Mouse (Mus musculus) bone marrow, adult 2 months (tissue): ENCODE results near the gene Saa1. TPM values are rescaled to one million over a fixed set of nuclear protein-coding genes. Genes with fewer than 3 reads are reported as not detected.
A peak's percentile ranks its signal among the peaks of the same experiment; 100 is the strongest.
"Not testable (repeated sequence)": the region's sequence is repeated elsewhere in the genome, so short reads cannot be mapped to it uniquely, and the experiment has no call there.

Source experiments
- H3K27ac ChIP-seq: fragments of 200-500 bp; 2 replicates; pipeline ENCODE4 v1.5.1; 2012; ENCODE audit warnings: low read depth, mild to moderate bottlenecking, control low read depth, inconsistent platforms, low read length; ENCODE audit not compliant: control insufficient read depth, poor library complexity, insufficient read depth
- H3K4me1 ChIP-seq: fragments of 200-500 bp; 2 replicates; pipeline ENCODE4 v1.6.1; 2011; ENCODE audit warnings: low read length; ENCODE audit not compliant: control insufficient read depth, insufficient read depth
- H3K4me3 ChIP-seq: fragments of 200-500 bp; replicated peaks from 2 replicates; pipeline ENCODE3; 2011; ENCODE audit warnings: mild to moderate bottlenecking, low read depth, low read length, control low read depth; ENCODE audit not compliant: control insufficient read depth
- CTCF ChIP-seq: fragments of 200-500 bp; IDR thresholded peaks from 2 replicates; pipeline ENCODE4 v1.5.1; 2011; ENCODE audit warnings: low read length, control low read depth; ENCODE audit not compliant: control insufficient read depth, insufficient read depth
- POLR2A ChIP-seq: fragments of 200-500 bp; IDR thresholded peaks from 2 replicates; pipeline ENCODE4 v1.6.1; 2011; ENCODE audit warnings: low read depth, mild to moderate bottlenecking, control low read depth, low read length, borderline replicate concordance; ENCODE audit not compliant: control insufficient read depth
- WGBS: fragments of 180-500 bp; shearing (Covaris S2); methylation state at CpG from one replicate; pipeline ENCODE4 v1.1.7; 2018; 5-methylcytosine and 5-hydroxymethylcytosine counted together
- polyA plus RNA-seq: library from polyadenylated mRNA; stranded (reverse); fragments of >200 nt; gene quantifications from 2 replicates; pipeline ENCODE4 v1.2.4, GENCODE M21; 2011; ENCODE audit warnings: low replicate concordance; ENCODE audit not compliant: missing spikeins, insufficient read depth, insufficient read length

Saa1 gene
- polyA plus RNA-seq, result not detected in 2 replicates

DNA sequence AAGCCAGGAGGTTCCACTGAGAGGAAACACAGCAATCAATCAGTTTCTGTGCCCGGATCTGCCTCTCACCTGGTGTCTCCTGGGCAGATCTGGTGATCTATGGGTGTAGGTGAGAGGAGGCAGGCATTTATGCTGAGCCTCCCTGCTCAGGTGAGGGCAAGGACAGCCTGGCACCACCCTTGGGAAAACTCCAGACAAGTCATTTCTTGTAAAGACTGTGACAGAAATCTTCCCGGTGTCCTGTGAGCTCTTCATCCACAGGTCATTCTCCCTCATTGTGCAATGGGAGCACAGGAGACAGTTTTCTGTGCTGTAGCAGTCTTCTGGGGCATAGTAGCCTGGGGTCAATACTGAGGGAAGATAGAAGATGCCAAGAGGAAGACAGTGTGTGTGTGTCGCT lies at the start of gene Saa1:
TSS of gene Saa1 (minus strand) at position 101 of the 400 bp plus-strand sequence.
- not testable (repeated sequence) for H3K4me1 ChIP-seq, H3K27ac ChIP-seq, H3K4me3 ChIP-seq
- 56% methylated on average over 3 of the region's 3 CpGs for WGBS

- 56% methylated on average over 5 of the region's 5 CpGs for WGBS
- Histone ChIP-seq H3K4me1 (peaks cover 2% of the 10 kb centered on the region; the same call in 1 of the 2 replicates), H3K27ac (no peak overlapping the region), H3K4me3 (no peak overlapping the region)
- TF ChIP-seq POLR2A, result no peak
- TF ChIP-seq CTCF, result no peak
Measured at GRCm38 (mm10) chr7:46789177-46789849, 46.5 kb upstream of the Saa1 start.

DNA sequence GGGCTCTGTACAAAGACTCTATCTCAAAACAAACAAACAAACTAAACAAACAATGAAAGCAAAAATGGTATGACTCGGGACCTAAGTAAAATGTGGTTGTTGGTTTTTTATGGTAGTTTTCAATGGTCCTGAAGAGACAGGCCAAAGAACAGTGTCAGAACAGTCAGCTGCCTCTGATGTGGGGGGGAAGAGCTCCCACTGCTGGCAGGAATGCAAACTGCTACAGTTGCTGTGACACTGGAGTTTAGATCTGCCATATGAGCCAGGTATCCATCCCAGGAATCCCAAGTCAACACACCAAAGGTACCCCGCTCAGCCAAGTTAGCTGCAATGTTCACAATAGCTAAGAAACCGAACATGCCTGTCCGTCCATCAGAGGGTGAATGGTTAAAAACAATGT lies 27.9 kb upstream of the Saa1 start:
- TF ChIP-seq POLR2A (no peak), CTCF (peak; percentile 90)
- no peaks in the 10 kb centered on the region for H3K4me1 ChIP-seq
- no peak overlapping the region for H3K27ac ChIP-seq
- WGBS, result 63% methylated on average over 4 of the region's 4 CpGs
- no peak overlapping the region for H3K4me3 ChIP-seq

DNA sequence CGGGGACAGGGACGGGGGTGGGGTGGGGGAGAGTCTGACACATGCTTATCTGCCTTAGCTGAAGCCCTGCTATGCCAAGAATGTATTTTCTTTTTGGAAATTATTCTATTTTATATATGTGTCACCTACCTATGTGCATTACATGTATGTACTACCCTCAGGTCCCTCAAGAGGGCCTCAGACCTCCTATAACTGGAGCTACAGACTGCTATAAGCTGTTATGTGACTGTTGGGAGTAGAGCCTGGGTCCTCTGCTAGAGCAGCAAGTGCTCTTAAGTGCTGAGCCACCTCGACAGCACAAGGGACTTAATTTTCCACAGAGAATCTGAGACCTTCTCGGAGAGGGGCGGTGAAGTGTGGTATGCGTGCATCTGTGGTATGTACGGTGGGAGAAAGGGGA lies 25.7 kb upstream of the Saa1 start:
- TF ChIP-seq CTCF (no peak), POLR2A (no peak)
- H3K27ac ChIP-seq, result no peak overlapping the region
- WGBS, result 87% methylated on average over 7 of the region's 7 CpGs

GRCm38 (mm10) chr7:46767371-46767770 lies 24.6 kb upstream of the Saa1 start:
- H3K4me1 ChIP-seq, result no peaks in the 10 kb centered on the region
- TF ChIP-seq CTCF, result no peak
- TF ChIP-seq POLR2A, result no peak
- H3K4me3 ChIP-seq, result no peak overlapping the region
- no peak overlapping the region for H3K27ac ChIP-seq

More for the DNA sequence above, 25.7 kb upstream of the Saa1 start:
- Histone ChIP-seq H3K4me3 (no peak overlapping the region), H3K4me1 (no peaks in the 10 kb centered on the region)

GRCm38 (mm10) chr7:46764672-46765071 lies 21.9 kb upstream of the Saa1 start:
- no peak for TF ChIP-seq CTCF
- no peak for TF ChIP-seq POLR2A
- 87% methylated on average over 8 of the region's 8 CpGs for WGBS
- H3K27ac ChIP-seq, result no peak overlapping the region
- no peaks in the 10 kb centered on the region for H3K4me1 ChIP-seq
- no peak overlapping the region for H3K4me3 ChIP-seq

- TF ChIP-seq POLR2A (no peak), CTCF (no peak)
- Histone ChIP-seq H3K4me1 (no peaks in the 10 kb centered on the region), H3K4me3 (no peak overlapping the region), H3K27ac (no peak overlapping the region)
- 81% methylated on average over 5 of the region's 5 CpGs for WGBS
Measured at GRCm38 (mm10) chr7:46762601-46763000, 19.8 kb upstream of the Saa1 start.

GRCm38 (mm10) chr7:46761049-46761795 lies 18.4 kb upstream of the Saa1 start:
- WGBS, result 74% methylated on average over 11 of the region's 11 CpGs
- H3K4me3 ChIP-seq, result no peak overlapping the region
- no peak overlapping the region for H3K27ac ChIP-seq
- H3K4me1 ChIP-seq, result no peaks in the 10 kb centered on the region
- TF ChIP-seq POLR2A (no peak), CTCF (no peak)

- H3K4me1 ChIP-seq, result no peaks in the 10 kb centered on the region
- H3K4me3 ChIP-seq, result no peak within 1 kb of the TSS
- 79% methylated on average over 3 of the region's 3 CpGs for WGBS
- TF ChIP-seq POLR2A, result no peak
- TF ChIP-seq CTCF, result no peak
- H3K27ac ChIP-seq, result no peak within 1 kb of the TSS
Measured at GRCm38 (mm10) chr7:46751490-46751889, 8.7 kb upstream of the Saa1 start, which contains the start of gene Saa2. Gene Saa2, plus strand, starts transcription at chr7:46751790.
